Mouse (Mus musculus): ENCODE measurements around the gene Mgat4a.

Mgat4a gene

GRCm38 (mm10) chr1:37540810-37541658, at the start of gene Mgat4a:
Gene Mgat4a, minus strand, starts transcription at chr1:37541016.
- peak; percentile 88 for DNase-seq (ENCODE audit: low read depth, low spot score)

DNA sequence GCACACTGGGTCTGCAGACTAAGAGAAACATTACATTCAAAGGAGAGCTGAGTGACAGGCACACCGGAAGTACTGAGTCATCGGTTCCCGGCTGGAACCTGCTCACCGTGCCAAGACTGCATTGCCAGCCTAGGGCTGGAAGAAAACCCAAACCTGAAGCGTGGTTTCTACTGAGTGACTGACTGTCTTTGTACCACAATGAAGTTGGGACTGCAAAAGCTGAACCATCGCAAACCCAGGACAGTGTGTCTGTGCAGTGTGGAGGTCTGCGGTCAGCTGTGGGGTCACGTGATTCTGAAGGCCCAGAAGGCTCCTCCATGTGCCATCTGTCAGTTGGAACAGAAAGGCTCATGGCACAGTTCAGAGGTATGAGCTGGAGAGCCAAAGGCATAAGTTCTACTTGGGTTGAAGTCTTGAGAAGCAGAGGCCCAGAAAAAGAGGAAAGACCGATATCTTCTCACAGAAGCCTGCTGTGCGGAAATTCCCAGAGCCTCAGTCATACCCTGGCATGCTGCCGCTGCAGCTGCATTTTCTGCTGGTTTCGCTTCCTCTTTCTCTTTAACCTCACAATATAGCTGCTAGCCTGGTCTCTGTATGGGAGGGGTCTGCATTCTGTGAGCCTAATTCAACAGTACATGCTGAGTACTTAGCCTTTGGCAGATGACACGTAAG, 45.1 kb upstream of the Mgat4a start:
- peak; percentile 47 for DNase-seq (ENCODE audit: low read depth, low spot score)

DNA sequence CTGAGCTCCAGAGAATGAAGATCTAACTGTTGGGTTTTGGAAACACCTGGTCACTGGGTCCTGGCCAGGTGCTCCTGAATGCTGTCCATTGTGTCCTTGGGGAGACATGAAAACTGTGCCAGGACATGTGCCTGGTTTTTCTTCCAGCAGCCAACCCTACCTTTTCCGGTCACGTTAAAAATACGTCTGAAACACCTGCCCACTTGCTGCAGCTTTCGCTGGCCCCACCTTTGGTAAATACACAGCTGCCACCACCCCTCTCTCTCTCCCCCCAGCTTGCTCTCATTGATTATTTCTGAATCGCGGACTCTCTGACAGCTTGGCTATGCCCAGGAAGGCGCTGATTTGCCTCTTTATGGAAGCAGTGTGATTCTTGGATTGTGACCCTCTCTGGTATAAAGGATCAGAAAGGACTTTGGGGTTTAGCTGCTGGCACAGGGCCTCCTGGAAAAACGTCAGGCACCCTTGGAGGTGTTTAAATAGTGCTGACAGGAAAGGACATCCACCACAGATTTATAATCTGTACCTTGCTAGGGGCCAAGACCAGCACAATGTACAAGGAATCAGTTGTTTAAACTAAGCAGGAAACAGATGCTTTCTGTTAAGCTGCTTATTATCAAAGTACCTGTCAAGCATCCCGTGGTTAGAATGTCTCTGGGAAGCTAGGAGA, 43.1 kb upstream of the Mgat4a start:
- DNase-seq (ENCODE audit: low read depth, low spot score): no peak

DNA sequence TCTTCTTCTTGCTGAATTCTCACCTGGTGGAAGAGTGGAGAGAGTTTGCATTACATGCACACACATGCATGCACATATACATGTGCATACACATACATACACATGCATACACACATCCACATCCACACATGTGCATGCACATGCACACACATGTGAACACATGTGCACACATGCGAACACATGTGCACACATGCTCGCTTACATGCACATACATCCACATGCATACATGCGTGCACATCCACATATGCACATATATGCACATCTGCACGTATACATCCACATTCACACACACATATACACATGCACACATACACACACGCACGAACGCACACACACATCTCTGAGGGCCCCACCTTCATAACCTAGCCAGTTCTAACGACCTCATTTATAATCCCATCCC, 42.4 kb upstream of the Mgat4a start:
- no peak for DNase-seq (ENCODE audit: low read depth, low spot score)

- no peak for DNase-seq (ENCODE audit: low read depth, low spot score)
These were observed 38.9 kb upstream of the Mgat4a start for GRCm38 (mm10) chr1:37579686-37580085.

GRCm38 (mm10) chr1:37572528-37573272, 31.9 kb upstream of the Mgat4a start:
- DNase-seq (ENCODE audit: low read depth, low spot score): no peak

- DNase-seq (ENCODE audit: low read depth, low spot score): no peak
These were observed 27.6 kb upstream of the Mgat4a start for GRCm38 (mm10) chr1:37568379-37568778.

DNA sequence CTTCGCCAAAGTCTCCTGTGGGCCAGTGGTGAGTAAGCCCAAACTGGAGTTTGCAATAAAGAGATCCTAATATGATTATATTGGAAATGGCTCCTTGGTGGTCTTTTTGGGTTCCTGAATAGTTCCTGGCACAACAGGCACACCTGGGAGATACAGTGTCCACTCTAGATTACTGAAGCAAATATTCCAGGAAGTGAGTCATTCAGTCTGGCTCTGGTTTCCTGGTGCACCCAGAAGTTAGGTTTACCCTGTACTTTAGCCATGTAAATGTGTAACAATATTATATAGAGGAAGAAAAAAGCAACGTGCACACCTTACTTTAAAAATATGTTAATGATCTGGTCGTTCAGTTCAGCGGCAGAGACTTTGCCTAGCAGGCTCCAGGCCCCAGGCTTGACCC, 25.9 kb upstream of the Mgat4a start:
- DNase-seq (ENCODE audit: low read depth, low spot score): no peak

DNA sequence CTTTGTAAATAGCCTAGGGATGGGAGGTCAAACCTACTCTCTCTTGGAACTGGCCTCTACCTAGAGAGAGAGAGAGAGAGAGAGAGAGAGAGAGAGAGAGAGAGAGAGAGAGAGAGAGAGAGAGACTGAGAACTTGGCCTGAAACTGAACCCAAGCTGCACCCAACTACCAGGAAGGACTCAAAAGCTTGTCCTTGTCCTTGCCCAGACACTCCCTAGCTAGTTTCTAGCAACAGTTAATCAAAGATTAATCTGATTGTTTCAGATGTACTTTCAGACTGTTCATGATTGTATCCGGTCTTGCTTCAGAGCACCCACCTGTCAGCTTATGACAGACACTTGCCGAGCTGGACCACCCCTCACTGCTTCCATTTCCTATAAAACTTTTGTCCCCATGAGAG, 25.5 kb upstream of the Mgat4a start:
- no peak for DNase-seq (ENCODE audit: low read depth, low spot score)

DNA sequence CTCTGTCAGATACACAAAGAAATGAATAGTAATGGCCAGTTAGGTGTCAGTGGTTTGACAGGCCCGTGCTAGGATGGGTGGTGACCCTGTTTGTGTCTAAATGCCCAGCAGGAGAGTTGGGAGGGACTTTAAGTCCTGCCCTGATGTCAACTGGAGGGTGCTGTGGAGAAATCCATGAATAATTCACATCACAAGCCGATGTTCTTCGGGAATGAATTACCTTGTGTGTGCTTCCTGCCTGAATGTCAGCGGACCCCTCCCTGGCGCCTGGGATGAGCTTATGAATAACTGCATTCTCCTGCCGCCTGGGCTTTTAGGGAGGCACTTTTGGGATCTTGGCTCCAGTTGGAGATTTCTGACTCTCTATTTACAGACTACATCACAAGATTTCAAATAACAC, 24.6 kb upstream of the Mgat4a start:
- no peak for DNase-seq (ENCODE audit: low read depth, low spot score)

DNA sequence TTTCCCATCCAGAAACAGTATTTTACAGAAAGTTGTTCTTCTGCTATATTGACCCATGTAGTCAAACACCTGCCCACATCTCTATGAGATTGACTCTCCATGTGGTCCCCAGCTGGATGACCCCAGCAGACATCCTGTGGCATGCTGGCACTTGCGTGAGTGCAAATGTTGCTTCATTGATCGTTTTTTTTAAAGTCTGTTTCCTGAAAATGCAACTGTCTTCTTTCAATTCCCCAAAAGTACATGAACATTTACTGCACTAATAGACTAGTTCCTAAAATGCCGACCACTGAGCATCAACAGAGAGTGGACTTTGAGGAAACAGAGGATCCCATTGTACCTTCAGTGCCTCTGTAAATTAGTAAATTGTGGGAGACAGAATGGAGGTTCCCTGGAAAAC, 21.1 kb upstream of the Mgat4a start:
- no peak for DNase-seq (ENCODE audit: low read depth, low spot score)

- no peak for DNase-seq (ENCODE audit: low read depth, low spot score)
These were observed 19.5 kb upstream of the Mgat4a start for GRCm38 (mm10) chr1:37560356-37560755.

- DNase-seq (ENCODE audit: low read depth, low spot score): no peak
These were observed 11.2 kb upstream of the Mgat4a start for GRCm38 (mm10) chr1:37551986-37552385.

- no peak for DNase-seq (ENCODE audit: low read depth, low spot score)
These were observed 8.7 kb upstream of the Mgat4a start for GRCm38 (mm10) chr1:37549501-37549900.

- no peak for DNase-seq (ENCODE audit: low read depth, low spot score)
These were observed 5.7 kb upstream of the Mgat4a start for GRCm38 (mm10) chr1:37546398-37547051.

DNA sequence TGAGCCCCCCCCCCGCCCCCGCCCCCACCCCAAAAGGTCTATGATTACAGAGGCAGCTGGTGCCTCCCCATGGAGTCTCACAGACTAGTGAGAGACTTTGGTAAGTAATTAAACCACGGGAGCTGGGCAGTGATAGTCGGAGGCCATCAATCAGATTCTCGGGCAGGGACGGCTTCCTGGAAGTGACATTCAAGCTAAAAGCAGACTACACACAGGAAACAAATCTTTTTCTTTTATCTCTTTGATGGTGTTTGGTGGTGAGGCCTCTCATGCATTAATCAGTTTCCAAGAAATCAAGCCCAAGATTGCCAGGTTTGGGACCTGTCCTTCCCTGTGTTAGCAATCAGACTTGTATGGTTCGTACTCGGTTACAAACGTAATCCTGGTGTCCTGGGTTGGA, 3.4 kb upstream of the Mgat4a start:
- no peak for DNase-seq (ENCODE audit: low read depth, low spot score)

DNA sequence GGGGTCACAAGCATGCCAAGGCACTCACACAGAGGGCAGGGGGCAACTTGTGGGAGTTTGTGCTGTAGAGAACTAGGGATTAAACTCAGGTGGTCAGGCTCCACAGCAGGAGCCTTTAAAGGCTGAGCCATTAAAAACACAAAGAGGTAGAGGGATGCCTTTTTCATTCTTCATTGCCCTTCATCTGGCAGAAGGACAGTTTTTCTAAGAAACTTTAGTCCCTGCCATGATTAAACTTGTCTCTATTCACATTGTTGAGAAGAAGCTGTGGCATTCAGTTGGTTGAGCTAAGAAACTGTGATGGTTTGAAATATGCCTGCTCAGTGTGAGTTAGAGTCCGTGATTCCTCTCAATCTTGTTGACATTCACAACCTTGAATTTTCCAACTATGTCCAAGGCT, 2.2 kb upstream of the Mgat4a start:
- no peak for DNase-seq (ENCODE audit: low read depth, low spot score)

GRCm38 (mm10) chr1:37539968-37540809, 627 bp downstream of the Mgat4a start:
- no peak for DNase-seq (ENCODE audit: low read depth, low spot score)

DNA sequence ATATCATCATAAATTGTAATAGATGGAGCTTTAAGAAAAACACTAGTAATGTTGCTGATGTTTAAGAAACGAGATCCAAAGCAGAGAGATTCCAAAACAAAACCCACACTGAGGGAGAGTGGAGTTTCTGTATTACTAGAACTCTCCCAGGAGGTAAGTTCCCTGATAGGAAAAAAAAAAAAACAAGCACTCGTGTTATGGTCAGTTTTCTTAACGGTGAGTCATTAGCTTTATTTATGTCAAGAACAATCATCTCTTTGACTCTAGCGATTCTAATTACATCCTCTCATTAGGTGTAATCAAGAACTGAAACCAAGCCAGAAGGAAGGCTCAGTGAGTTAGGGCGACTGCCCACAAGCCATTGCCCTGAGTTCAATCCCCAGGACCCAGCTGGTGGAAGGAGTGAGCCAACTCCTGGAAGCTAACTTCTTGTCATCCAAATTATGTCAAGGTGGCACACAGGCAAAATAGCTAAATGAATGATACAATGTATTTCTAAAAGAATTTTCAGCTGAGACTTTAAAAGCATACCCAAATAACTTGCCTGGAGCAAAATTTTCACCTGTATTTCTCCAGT, 6.2 kb downstream of the Mgat4a start:
- DNase-seq (ENCODE audit: low read depth, low spot score): no peak

GRCm38 (mm10) chr1:37533181-37533580, 7.6 kb downstream of the Mgat4a start:
- no peak for DNase-seq (ENCODE audit: low read depth, low spot score)
